Mouse (Mus musculus): ENCODE data around the gene Wtip. TPM values are rescaled to one million over a fixed set of nuclear protein-coding genes. Genes with fewer than 3 reads are reported as not detected.
"Not testable (repeated sequence)": the region's sequence is repeated elsewhere in the genome, so short reads cannot be mapped to it uniquely, and the experiment has no call there.

The Wtip gene
- polyA plus RNA-seq (2011; ENCODE audit: insufficient read depth, insufficient read length, low read depth, missing spikeins) = 43.3 and 55.5 TPM in 2 replicates

- Histone ChIP-seq H3K9me3 (replicated peaks; ENCODE audit: control insufficient read depth, insufficient read depth, low read length, poor library complexity, severe bottlenecking) (no peaks in the 10 kb centered on the region), H3K4me1 (ENCODE audit: control insufficient read depth, insufficient read depth, low read length) (no peaks in the 10 kb centered on the region), H3K4me3 (ENCODE audit: low read depth, low read length) (peak within 1 kb of the TSS; percentile 75), H3K27ac (ENCODE audit: insufficient read depth, low read length) (no peak within 1 kb of the TSS), H3K36me3 (ENCODE audit: control insufficient read depth, insufficient read depth, low read length, poor library complexity, severe bottlenecking) (no peaks in the 10 kb centered on the region), H3K9ac (ENCODE audit: low read depth, poor library complexity, severe bottlenecking) (peak within 1 kb of the TSS; percentile 99), H3K27me3 (ENCODE audit: control insufficient read depth, insufficient read depth, low read length, poor library complexity, severe bottlenecking) (no peaks in the 10 kb centered on the region)
- no peak for TF ChIP-seq CTCF (IDR thresholded peaks at IDR 0.05; ENCODE audit: low read depth, low read length)
- TF ChIP-seq EP300 (IDR thresholded peaks at IDR 0.05; ENCODE audit: insufficient read depth, low read depth, low read length) = no peak
- no peak for TF ChIP-seq POLR2A (IDR thresholded peaks at IDR 0.05; ENCODE audit: insufficient read depth, low read length)
These were observed at the start of gene Wtip for GRCm38 (mm10) chr7:34133117-34133762. TSS of gene Wtip (minus strand) at chr7:34133268.

- not testable (repeated sequence) for H3K36me3 ChIP-seq (ENCODE audit: control insufficient read depth, insufficient read depth, low read length, poor library complexity, severe bottlenecking); H3K27me3 ChIP-seq (ENCODE audit: control insufficient read depth, insufficient read depth, low read length, poor library complexity, severe bottlenecking); H3K4me3 ChIP-seq (ENCODE audit: low read depth, low read length); H3K4me1 ChIP-seq (ENCODE audit: control insufficient read depth, insufficient read depth, low read length); H3K9ac ChIP-seq (ENCODE audit: low read depth, poor library complexity, severe bottlenecking); H3K27ac ChIP-seq (ENCODE audit: insufficient read depth, low read length)
- peaks cover 10% of the 10 kb centered on the region for H3K9me3 ChIP-seq (replicated peaks; ENCODE audit: control insufficient read depth, insufficient read depth, low read length, poor library complexity, severe bottlenecking)
These were observed 43.2 kb upstream of the Wtip start for GRCm38 (mm10) chr7:34176241-34176640.

GRCm38 (mm10) chr7:34172251-34172650 is 39.2 kb upstream of the Wtip start:
- Histone ChIP-seq H3K27me3 (ENCODE audit: control insufficient read depth, insufficient read depth, low read length, poor library complexity, severe bottlenecking) (no peaks in the 10 kb centered on the region), H3K27ac (ENCODE audit: insufficient read depth, low read length) (no peak overlapping the region), H3K4me3 (ENCODE audit: low read depth, low read length) (no peak overlapping the region), H3K9ac (ENCODE audit: low read depth, poor library complexity, severe bottlenecking) (no peak overlapping the region), H3K4me1 (ENCODE audit: control insufficient read depth, insufficient read depth, low read length) (no peaks in the 10 kb centered on the region), H3K36me3 (ENCODE audit: control insufficient read depth, insufficient read depth, low read length, poor library complexity, severe bottlenecking) (no peaks in the 10 kb centered on the region), H3K9me3 (replicated peaks; ENCODE audit: control insufficient read depth, insufficient read depth, low read length, poor library complexity, severe bottlenecking) (peaks cover 4% of the 10 kb centered on the region)
- TF ChIP-seq POLR2A (IDR thresholded peaks at IDR 0.05; ENCODE audit: insufficient read depth, low read length) (no peak), EP300 (IDR thresholded peaks at IDR 0.05; ENCODE audit: insufficient read depth, low read depth, low read length) (no peak)

- peak within 1 kb of the TSS; percentile 96 for H3K9ac ChIP-seq (ENCODE audit: low read depth, poor library complexity, severe bottlenecking)
- H3K4me1 ChIP-seq (ENCODE audit: control insufficient read depth, insufficient read depth, low read length) = no peaks in the 10 kb centered on the region
- peak within 1 kb of the TSS; percentile 99 for H3K4me3 ChIP-seq (ENCODE audit: low read depth, low read length)
- H3K36me3 ChIP-seq (ENCODE audit: control insufficient read depth, insufficient read depth, low read length, poor library complexity, severe bottlenecking) = peaks cover 7% of the 10 kb centered on the region
- no peaks in the 10 kb centered on the region for H3K9me3 ChIP-seq (replicated peaks; ENCODE audit: control insufficient read depth, insufficient read depth, low read length, poor library complexity, severe bottlenecking)
- no peaks in the 10 kb centered on the region for H3K27me3 ChIP-seq (ENCODE audit: control insufficient read depth, insufficient read depth, low read length, poor library complexity, severe bottlenecking)
- TF ChIP-seq POLR2A (IDR thresholded peaks at IDR 0.05; ENCODE audit: insufficient read depth, low read length) (no peak), EP300 (IDR thresholded peaks at IDR 0.05; ENCODE audit: insufficient read depth, low read depth, low read length) (peak; percentile 100)
- H3K27ac ChIP-seq (ENCODE audit: insufficient read depth, low read length) = peak within 1 kb of the TSS; percentile 97
These were observed 36.4 kb upstream of the Wtip start, which contains the start of gene Uba2 for GRCm38 (mm10) chr7:34169454-34169853. TSS of gene Uba2 (minus strand) at chr7:34169599.

GRCm38 (mm10) chr7:34168470-34169251 is 35.6 kb upstream of the Wtip start:
- Histone ChIP-seq H3K4me1 (ENCODE audit: control insufficient read depth, insufficient read depth, low read length) (no peaks in the 10 kb centered on the region), H3K36me3 (ENCODE audit: control insufficient read depth, insufficient read depth, low read length, poor library complexity, severe bottlenecking) (peaks cover 14% of the 10 kb centered on the region), H3K9me3 (replicated peaks; ENCODE audit: control insufficient read depth, insufficient read depth, low read length, poor library complexity, severe bottlenecking) (no peaks in the 10 kb centered on the region), H3K27me3 (ENCODE audit: control insufficient read depth, insufficient read depth, low read length, poor library complexity, severe bottlenecking) (no peaks in the 10 kb centered on the region), H3K4me3 (ENCODE audit: low read depth, low read length) (peak overlapping the region; percentile 99), H3K27ac (ENCODE audit: insufficient read depth, low read length) (peak overlapping the region; percentile 97), H3K9ac (ENCODE audit: low read depth, poor library complexity, severe bottlenecking) (peak overlapping the region; percentile 96)
- TF ChIP-seq EP300 (IDR thresholded peaks at IDR 0.05; ENCODE audit: insufficient read depth, low read depth, low read length) (peak; percentile 80; the same call in 1 of the 2 replicates), CTCF (IDR thresholded peaks at IDR 0.05; ENCODE audit: low read depth, low read length) (no peak), POLR2A (IDR thresholded peaks at IDR 0.05; ENCODE audit: insufficient read depth, low read length) (peak; percentile 81)
